Mouse (Mus musculus) thymus, adult 2 months (tissue): ENCODE measurements around the gene Sytl3.

Experiments
- CTCF ChIP-seq: fragments of 200-500 bp; IDR thresholded peaks from 2 replicates; pipeline ENCODE4 v1.5.1; 2012; ENCODE audit warnings: mild to moderate bottlenecking, control low read depth, low read length, moderate library complexity, borderline replicate concordance; ENCODE audit not compliant: control insufficient read depth, poor library complexity, insufficient read depth; ENCODE audit errors: extremely low read depth
- POLR2A ChIP-seq: fragments of 200-500 bp; IDR thresholded peaks from 2 replicates; pipeline ENCODE4 v1.6.1; 2012; ENCODE audit warnings: mild to moderate bottlenecking, low read length, control low read depth, moderate library complexity; ENCODE audit not compliant: control insufficient read depth, poor library complexity, insufficient read depth; ENCODE audit errors: extremely low read depth

DNA sequence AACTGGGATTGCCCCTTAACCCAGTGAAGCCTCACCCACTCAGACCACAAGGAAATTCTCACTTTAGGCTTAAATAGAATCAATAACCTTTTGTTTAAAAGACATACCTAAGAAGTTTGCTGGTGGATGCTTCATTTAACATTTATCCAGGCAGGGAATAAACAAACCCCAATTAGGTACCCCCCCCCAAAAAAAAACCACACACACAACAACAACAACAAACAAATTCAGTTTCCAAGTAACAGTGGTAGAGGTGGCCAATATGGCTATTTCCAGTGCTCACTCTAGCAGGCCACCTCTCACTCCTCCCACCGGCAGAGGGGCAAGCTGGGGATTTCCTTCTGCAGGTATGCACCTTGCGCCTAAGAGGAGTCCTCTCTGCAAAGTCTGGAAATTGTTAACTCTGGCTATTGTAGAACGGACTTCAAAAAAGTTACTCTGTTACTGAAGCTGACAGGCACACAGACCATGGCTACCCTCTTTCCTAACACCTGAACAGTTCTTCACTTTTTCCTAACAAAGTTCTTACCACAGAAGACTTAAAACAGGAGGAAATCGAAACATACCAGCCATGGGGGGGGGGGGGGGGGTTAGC, 121.7 kb downstream of the Sytl3 start:
- TF ChIP-seq CTCF, result no peak
- no peak for TF ChIP-seq POLR2A
